Mouse (Mus musculus) gastrocnemius, postnatal 14 days (tissue): Measurements from ENCODE around the gene Abhd14a. TPM values are rescaled to one million over a fixed set of nuclear protein-coding genes. Genes with fewer than 3 reads are reported as not detected.

Source experiments
- DNase-seq: peaks from one replicate; pipeline ENCODE4 v3.0.0; 2021; ENCODE audit warnings: mixed read lengths
- intact Hi-C: fragments of 180-260 bp; cut with DNase I; formaldehyde crosslinking; loops from one replicate; pipeline ENCODE4 v1.15.1; 2025; ENCODE audit warnings: low total_unique reads
- total RNA-seq, 2 experiments: library from RNA; stranded (reverse); gene quantifications; 2 replicates each; pipeline ENCODE4 v1.2.3; 2021

Abhd14a gene
- total RNA-seq, 2 experiments from 2014 or later = 13.3 to 16.0 TPM

GRCm38 (mm10) chr9:106394649-106395602 is 52.6 kb downstream of the Abhd14a start:
- DNase-seq = no peak
- intact Hi-C loops = no loop called here

GRCm38 (mm10) chr9:106393548-106393947 is 53.9 kb downstream of the Abhd14a start:
- intact Hi-C loops = no loop called here
- no peak for DNase-seq

- intact Hi-C loops = no loop called here
- DNase-seq = no peak
These were observed 54.5 kb downstream of the Abhd14a start for GRCm38 (mm10) chr9:106392828-106393527.

Other genes with a start within 250 kb of the Abhd14a start
- gene Ppm1m, start 247.9 kb downstream of the Abhd14a start, total RNA-seq = 1 to 10 TPM; 5.1 to 5.5 TPM
- gene Twf2, start 244.6 kb downstream of the Abhd14a start, total RNA-seq = 10 to 100 TPM; 68.8 to 69.3 TPM
- gene Tlr9, start 225.1 kb downstream of the Abhd14a start, total RNA-seq = under 1 TPM; 0.42 to 0.43 TPM
- 100 to 1,000 TPM; 189 to 234 TPM for gene Alas1, start 199.0 kb downstream of the Abhd14a start, total RNA-seq
- 1 to 10 TPM; 1.8 to 2.5 TPM for gene Poc1a, start 166.6 kb downstream of the Abhd14a start, total RNA-seq
- 10 to 100 TPM; 13.9 to 17.6 TPM for gene Dusp7, start 79.0 kb downstream of the Abhd14a start, total RNA-seq
- gene Rpl29, start 18.2 kb downstream of the Abhd14a start, total RNA-seq = 100 to 1,000 TPM; 350 to 424 TPM
- 10 to 100 TPM in 1 of 2 experiments, 1 to 10 TPM in 1; 8.4 to 10.9 TPM for gene Acy1, start 9.4 kb downstream of the Abhd14a start, total RNA-seq
- gene Abhd14b, start 219 bp downstream of the Abhd14a start, total RNA-seq = 1 to 10 TPM; 4.6 to 6.5 TPM
- gene Pcbp4, start 5.6 kb upstream of the Abhd14a start, total RNA-seq = 10 to 100 TPM; 47.6 to 48.7 TPM
- gene Gpr62, start 18.3 kb upstream of the Abhd14a start, total RNA-seq = under 1 TPM; 0.16 to 0.33 TPM
- gene Rrp9, start 28.3 kb upstream of the Abhd14a start, total RNA-seq = 10 to 100 TPM; 12.6 to 18.4 TPM
- 10 to 100 TPM; 64.1 to 76.2 TPM for gene Parp3, start 29.3 kb upstream of the Abhd14a start, total RNA-seq
- gene Iqcf1, start 52.3 kb upstream of the Abhd14a start, total RNA-seq = not detected
- gene Iqcf5, start 66.9 kb upstream of the Abhd14a start, total RNA-seq = not detected
- gene Iqcf3, start 114.0 kb upstream of the Abhd14a start, total RNA-seq = not detected
- gene Iqcf4, start 123.3 kb upstream of the Abhd14a start, total RNA-seq = not detected
- gene Iqcf6, start 178.9 kb upstream of the Abhd14a start, total RNA-seq = not detected
- gene Grm2, start 208.4 kb upstream of the Abhd14a start, total RNA-seq = not detected
- gene Tex264, start 238.2 kb upstream of the Abhd14a start, total RNA-seq = 10 to 100 TPM; 17.3 to 20.6 TPM